Mouse (Mus musculus) MEL (cell line): Measurements from ENCODE around the gene Crybb3. TPM values are rescaled to one million over a fixed set of nuclear protein-coding genes. Genes with fewer than 3 reads are reported as not detected.
"Not testable (repeated sequence)": the region's sequence is repeated elsewhere in the genome, so short reads cannot be mapped to it uniquely, and the experiment has no call there.

Experiments
- DNase-seq: peaks from one replicate; pipeline ENCODE4 v3.0.0; 2011; ENCODE audit warnings: low read depth, low spot score
- H3K27ac ChIP-seq: 2 replicates; pipeline ENCODE4 v1.5.1; 2012; ENCODE audit warnings: low read depth, mild to moderate bottlenecking, control low read depth, low read length, moderate library complexity; ENCODE audit not compliant: control insufficient read depth
- H3K27me3 ChIP-seq, 2 experiments: fragments of 150-350 bp in 1 of 2; sonication (generic) in 1 of 2; 2 replicates each; pipeline ENCODE4 v1.6.1; 2012; ENCODE audit warnings: low read length in 2 of 2, mild to moderate bottlenecking in 2 of 2, improper control_type of control experiment in 1 of 2, moderate library complexity in 1 of 2; ENCODE audit not compliant: insufficient read depth in 2 of 2, control insufficient read depth in 1 of 2
- H3K36me3 ChIP-seq, 2 experiments: 2 replicates each; pipeline ENCODE4 v1.6.1; 2012 to 2014; ENCODE audit warnings: low read length in 2 of 2, improper control_type of control experiment in 1 of 2, inconsistent platforms in 1 of 2, mild to moderate bottlenecking in 1 of 2; ENCODE audit not compliant: insufficient read depth in 2 of 2, control insufficient read depth in 1 of 2
- H3K4me1 ChIP-seq, 2 experiments: fragments of 150-350 bp in 1 of 2; sonication (generic) in 1 of 2; 2 replicates each; pipeline ENCODE4 v1.6.1; 2012; ENCODE audit warnings: low read length in 2 of 2, improper control_type of control experiment in 1 of 2, mild to moderate bottlenecking in 1 of 2; ENCODE audit not compliant: insufficient read depth in 2 of 2, control insufficient read depth in 1 of 2
- H3K4me3 ChIP-seq, 2 experiments: fragments of 150-350 bp in 1 of 2; sonication (generic) in 1 of 2; 2 replicates each; pipeline ENCODE4 v1.5.1; 2012; ENCODE audit warnings: low read depth in 2 of 2, low read length in 2 of 2, mild to moderate bottlenecking in 2 of 2, moderate library complexity in 2 of 2, control low read depth in 1 of 2, improper control_type of control experiment in 1 of 2; ENCODE audit not compliant: control insufficient read depth in 1 of 2, insufficient read depth in 1 of 2
- H3K79me2 ChIP-seq: 2 replicates; pipeline ENCODE4 v1.6.1; 2012; ENCODE audit warnings: mild to moderate bottlenecking, low read length, moderate library complexity; ENCODE audit not compliant: control insufficient read depth, poor library complexity, insufficient read depth
- H3K9ac ChIP-seq: 2 replicates; pipeline ENCODE4 v1.6.1; 2012; ENCODE audit warnings: low read depth, mild to moderate bottlenecking, control low read depth, low read length, moderate library complexity; ENCODE audit not compliant: control insufficient read depth, poor library complexity, severe bottlenecking
- H3K9me3 ChIP-seq: fragments of 150-350 bp; sonication (generic); replicated peaks from 2 replicates; pipeline ENCODE4 v1.6.1; 2012; ENCODE audit warnings: mild to moderate bottlenecking, low read length, improper control_type of control experiment, moderate library complexity; ENCODE audit not compliant: insufficient read depth
- CHD1 ChIP-seq: IDR thresholded peaks from 2 replicates; pipeline ENCODE4 v1.6.1; 2012; ENCODE audit warnings: low read depth, mild to moderate bottlenecking, inconsistent platforms, low read length, improper control_type of control experiment
- CHD2 ChIP-seq: IDR thresholded peaks from 2 replicates; pipeline ENCODE4 v1.6.1; 2011; ENCODE audit warnings: low read length, improper control_type of control experiment
- CTCF ChIP-seq, 3 experiments: IDR thresholded peaks in 2 of 3; conservative IDR thresholded peaks in 1 of 3; 2 replicates each; pipeline ENCODE4 v1.5.1; 2011 to 2012; ENCODE audit warnings: low read length in 3 of 3, low read depth in 2 of 3, mild to moderate bottlenecking in 2 of 3, improper control_type of control experiment in 1 of 3, inconsistent platforms in 1 of 3, mixed read lengths in 1 of 3, moderate library complexity in 1 of 3; ENCODE audit not compliant: control insufficient read depth in 1 of 3, insufficient read depth in 1 of 3, poor library complexity in 1 of 3, severe bottlenecking in 1 of 3
- MYB ChIP-seq: IDR thresholded peaks from 2 replicates; pipeline ENCODE4 v1.6.1; 2011; ENCODE audit warnings: mild to moderate bottlenecking, low read depth, low read length, improper control_type of control experiment
- NELFE ChIP-seq: IDR thresholded peaks from 2 replicates; pipeline ENCODE4 v1.6.1; 2011; ENCODE audit warnings: low read depth, low read length, improper control_type of control experiment
- NRF1 ChIP-seq: IDR thresholded peaks from 2 replicates; pipeline ENCODE4 v1.6.1; 2014; ENCODE audit warnings: low read depth, mild to moderate bottlenecking, inconsistent platforms, low read length, improper control_type of control experiment, moderate library complexity; ENCODE audit not compliant: poor library complexity, insufficient read depth, severe bottlenecking
- POLR2A ChIP-seq, 2 experiments: IDR thresholded peaks; 2 replicates each; pipeline ENCODE4 v1.6.1; 2011 to 2012; ENCODE audit warnings: low read length in 2 of 2, mild to moderate bottlenecking in 2 of 2, control low read depth in 1 of 2, improper control_type of control experiment in 1 of 2, low read depth in 1 of 2, moderate library complexity in 1 of 2; ENCODE audit not compliant: control insufficient read depth in 1 of 2, insufficient read depth in 1 of 2, poor library complexity in 1 of 2
- POLR2AphosphoS5 ChIP-seq: IDR thresholded peaks from 2 replicates; pipeline ENCODE4 v1.6.1; 2012; ENCODE audit warnings: low read depth, borderline replicate concordance, mild to moderate bottlenecking, inconsistent platforms, low read length, moderate library complexity, mixed read lengths
- TBP ChIP-seq: IDR thresholded peaks from 2 replicates; pipeline ENCODE4 v1.8.0; 2011; ENCODE audit warnings: low read depth, low read length, improper control_type of control experiment
- TCF12 ChIP-seq: IDR thresholded peaks from 2 replicates; pipeline ENCODE4 v1.6.1; 2014; ENCODE audit warnings: low read depth, mild to moderate bottlenecking, inconsistent platforms, low read length, improper control_type of control experiment, moderate library complexity
- ZC3H11A ChIP-seq: IDR thresholded peaks from 2 replicates; pipeline ENCODE4 v1.6.1; 2012; ENCODE audit warnings: low read depth, mild to moderate bottlenecking, inconsistent platforms, low read length, improper control_type of control experiment
- ZNF384 ChIP-seq: IDR thresholded peaks from 2 replicates; pipeline ENCODE4 v1.6.1; 2012; ENCODE audit warnings: low read depth, mild to moderate bottlenecking, inconsistent platforms, low read length, improper control_type of control experiment
- polyA plus RNA-seq, 2 experiments: library from polyadenylated mRNA; stranded (reverse) in 1 of 2; unstranded in 1 of 2; fragments of >175 nt in 1 of 2; fragments of >200 nt in 1 of 2; gene quantifications; 2 replicates each; pipeline versions ENCODE4 v1.2.1 to v1.2.4; 2012; ENCODE audit warnings: low replicate concordance in 2 of 2, low read depth in 1 of 2; ENCODE audit not compliant: insufficient read length in 2 of 2, insufficient read depth in 1 of 2, missing spikeins in 1 of 2
- total RNA-seq: library from RNA; depleted of rRNA; stranded (reverse); fragments of 300-350 nt; gene quantifications from 2 replicates; pipeline ENCODE4 v1.2.3, GENCODE M21; 2012

Crybb3 gene
- total and polyA plus RNA-seq, 3 experiments = not detected

DNA sequence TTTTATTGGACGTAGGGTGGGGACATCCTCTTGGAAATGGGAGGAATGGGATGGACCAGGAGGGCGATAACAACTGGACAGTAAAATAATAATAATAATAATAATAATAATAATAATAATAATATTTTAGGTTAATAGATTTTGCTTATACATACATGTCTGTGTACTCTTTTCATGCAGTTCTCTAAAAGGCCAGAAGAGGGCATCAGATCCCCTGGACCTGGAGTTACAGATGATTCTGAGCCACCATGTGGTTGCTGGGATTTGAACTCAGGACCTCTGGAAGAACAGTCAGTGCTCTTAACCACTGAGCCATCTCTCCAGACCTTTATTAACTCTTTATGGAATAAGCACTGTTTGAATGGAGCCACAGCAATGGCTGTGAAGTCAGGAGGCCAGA lies 28.3 kb upstream of the Crybb3 start:
- H3K27ac ChIP-seq, H3K4me1 ChIP-seq, H3K9me3 ChIP-seq, H3K36me3 ChIP-seq, H3K9ac ChIP-seq, H3K4me3 ChIP-seq, H3K79me2 ChIP-seq, DNase-seq, H3K27me3 ChIP-seq: not testable (repeated sequence)
- peak in 1 of 3 experiments; percentile 2; a peak in 1 of 6 replicates for TF ChIP-seq CTCF (IDR thresholded peaks at IDR 0.05 in 2 of 3, conservative IDR thresholded peaks at IDR 0.05 in 1 of 3; ENCODE audit: control insufficient read depth in 1 of 3, insufficient read depth in 1 of 3, low read depth in 2 of 3, low read length in 3 of 3, poor library complexity in 1 of 3, severe bottlenecking in 1 of 3)

DNA sequence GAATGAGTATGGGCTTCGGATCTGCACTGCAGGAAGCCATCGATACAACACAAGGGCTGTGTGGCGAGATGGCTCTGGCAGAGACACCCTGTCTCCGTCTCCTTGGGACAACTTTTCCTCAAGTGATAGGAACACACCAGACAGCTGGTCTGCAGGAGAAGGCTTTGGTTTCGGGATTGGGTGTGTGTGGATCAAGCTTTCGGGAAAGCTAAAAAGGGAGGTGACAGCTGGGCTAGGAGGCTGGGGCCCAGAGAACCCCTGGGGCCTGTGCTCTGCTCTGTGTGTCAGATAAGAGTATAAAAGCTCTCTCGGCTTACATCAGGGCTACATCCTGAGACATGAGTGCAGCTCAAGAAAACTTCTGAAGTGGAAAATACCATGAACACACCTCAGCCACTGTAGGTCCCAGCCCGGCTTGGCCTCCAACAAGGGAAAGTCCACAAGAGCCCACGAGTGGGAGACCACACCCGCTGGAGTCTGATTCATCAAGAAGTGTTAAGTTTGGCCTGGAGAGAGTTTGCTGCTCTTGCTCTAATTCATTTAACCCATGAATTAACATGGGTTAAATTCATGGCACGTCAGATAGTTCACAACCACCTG lies 26.9 kb upstream of the Crybb3 start:
- Histone ChIP-seq H3K36me3 (no peaks in the 10 kb centered on the region), H3K9ac (no peak overlapping the region), H3K27me3 (no peaks in the 10 kb centered on the region), H3K4me3 (no peak overlapping the region), H3K27ac (no peak overlapping the region), H3K4me1 (no peaks in the 10 kb centered on the region), H3K9me3 (no peaks in the 10 kb centered on the region), H3K79me2 (no peaks in the 10 kb centered on the region)
- no peak for DNase-seq
- TF ChIP-seq CHD2 = no peak

DNA sequence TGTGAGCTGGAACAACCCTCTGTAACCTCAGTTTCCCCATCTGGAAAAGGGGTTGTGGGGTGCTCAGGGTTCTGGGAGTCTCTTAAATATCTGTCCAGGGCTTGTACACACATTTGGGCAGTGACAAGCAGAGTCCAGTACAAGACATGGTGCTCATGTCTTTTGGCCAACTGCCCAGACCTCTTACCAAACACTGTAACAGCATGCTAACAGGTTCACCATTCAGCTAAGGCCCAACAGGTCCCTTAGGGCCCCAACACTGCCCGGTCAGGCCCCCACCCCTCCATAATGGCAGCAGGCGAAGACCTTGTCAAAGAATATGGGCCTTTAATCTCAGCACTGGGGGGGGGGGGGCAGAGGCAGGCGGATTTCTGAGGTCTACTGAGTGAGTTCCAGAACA lies 26.3 kb upstream of the Crybb3 start:
- no peaks in the 10 kb centered on the region for H3K36me3 ChIP-seq
- no peak for TF ChIP-seq MYB
- no peak for TF ChIP-seq ZNF384
- TF ChIP-seq TBP = no peak
- TF ChIP-seq ZC3H11A = no peak
- no peak for TF ChIP-seq NRF1
- no peak for TF ChIP-seq NELFE
- no peak overlapping the region for H3K4me3 ChIP-seq
- H3K9ac ChIP-seq = no peak overlapping the region
- no peaks in the 10 kb centered on the region for H3K27me3 ChIP-seq
- no peak overlapping the region for H3K27ac ChIP-seq
- no peaks in the 10 kb centered on the region for H3K9me3 ChIP-seq
- DNase-seq = no peak
- no peaks in the 10 kb centered on the region for H3K79me2 ChIP-seq
- H3K4me1 ChIP-seq = no peaks in the 10 kb centered on the region

DNA sequence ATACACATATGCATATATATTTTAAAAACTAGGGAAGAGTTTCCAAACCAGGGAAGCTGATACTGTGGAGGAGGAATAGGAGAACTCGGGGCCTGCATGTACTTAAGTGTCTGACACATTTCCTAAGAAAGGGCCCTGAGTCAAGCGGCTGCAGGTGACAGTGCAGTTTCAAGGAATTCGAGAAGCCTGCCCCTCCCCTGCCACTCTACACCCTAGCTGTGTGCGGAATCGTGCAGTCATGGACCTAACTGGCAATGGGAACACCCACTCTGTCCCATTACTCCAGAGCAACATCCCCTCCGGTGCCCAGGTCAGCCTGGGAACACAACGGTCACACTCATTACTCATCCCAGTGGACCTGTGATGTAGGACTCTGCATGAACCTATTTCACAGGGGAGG lies 25.2 kb upstream of the Crybb3 start:
- DNase-seq = no peak
- H3K27ac ChIP-seq = no peak overlapping the region
- H3K36me3 ChIP-seq = no peaks in the 10 kb centered on the region
- H3K4me1 ChIP-seq = no peaks in the 10 kb centered on the region
- TF ChIP-seq CHD1 = no peak
- TF ChIP-seq POLR2A (IDR thresholded peaks at IDR 0.05; ENCODE audit: control insufficient read depth in 1 of 2, insufficient read depth in 1 of 2, low read depth in 1 of 2, low read length in 2 of 2, poor library complexity in 1 of 2) = no peak
- no peak for TF ChIP-seq TCF12
- no peak for TF ChIP-seq POLR2AphosphoS5
- TF ChIP-seq ZNF384 = no peak
- H3K9me3 ChIP-seq = no peaks in the 10 kb centered on the region
- no peaks in the 10 kb centered on the region for H3K27me3 ChIP-seq
- no peak overlapping the region for H3K9ac ChIP-seq
- no peaks in the 10 kb centered on the region for H3K79me2 ChIP-seq
- no peak overlapping the region for H3K4me3 ChIP-seq
